Mouse (Mus musculus) neural tube, embryonic 13.5 days (tissue): ENCODE data around the gene Rest. TPM values are rescaled to one million over a fixed set of nuclear protein-coding genes. Genes with fewer than 3 reads are reported as not detected.

ENCODE experiments used
- ATAC-seq: fragments of 200-750 bp; cut with Nextera tagmentation; 2 replicates; pipeline ENCODE4 v1.8.0; 2017; ENCODE audit warnings: low read depth, mild to moderate bottlenecking, moderate TSS enrichment, moderate library complexity
- H3K27ac ChIP-seq: fragments of 300-500 bp; sonication (generic); replicated peaks from 2 replicates; pipeline ENCODE4 v1.5.1; 2015; ENCODE audit warnings: moderate library complexity, mild to moderate bottlenecking, inconsistent platforms
- H3K27me3 ChIP-seq: fragments of 300-500 bp; sonication (generic); 2 replicates; pipeline ENCODE4 v1.6.1; 2015; ENCODE audit warnings: mild to moderate bottlenecking, inconsistent platforms
- H3K36me3 ChIP-seq: fragments of 300-500 bp; sonication (generic); 2 replicates; pipeline ENCODE4 v1.6.1; 2015; ENCODE audit warnings: mild to moderate bottlenecking, inconsistent platforms
- H3K4me1 ChIP-seq: fragments of 300-500 bp; sonication (generic); replicated peaks from 2 replicates; pipeline ENCODE4 v1.6.1; 2015; ENCODE audit warnings: inconsistent platforms
- H3K4me2 ChIP-seq: fragments of 300-500 bp; sonication (generic); 2 replicates; pipeline ENCODE4 v1.6.1; 2015; ENCODE audit warnings: inconsistent platforms, mild to moderate bottlenecking, moderate library complexity
- H3K4me3 ChIP-seq: fragments of 300-500 bp; sonication (generic); 2 replicates; pipeline ENCODE4 v1.5.1; 2015; ENCODE audit warnings: mild to moderate bottlenecking, inconsistent platforms
- H3K9ac ChIP-seq: fragments of 300-500 bp; sonication (generic); 2 replicates; pipeline ENCODE4 v1.6.1; 2015; ENCODE audit warnings: moderate library complexity, mild to moderate bottlenecking, inconsistent platforms
- H3K9me3 ChIP-seq: fragments of 300-500 bp; sonication (generic); 2 replicates; pipeline ENCODE4 v1.6.1; 2016; ENCODE audit warnings: inconsistent platforms
- WGBS: fragments of 180-500 bp; shearing (Covaris S2); methylation state at CpG from one replicate; pipeline ENCODE4 v1.1.7; 2015; 5-methylcytosine and 5-hydroxymethylcytosine counted together
- polyA plus RNA-seq: library from polyadenylated mRNA; unstranded; fragments of >200 nt; fragmentation: Nextera tagmentation; extraction: Ambion mirVana; gene quantifications from 2 replicates; pipeline ENCODE4 v1.2.1, GENCODE M21; 2015

Gene Rest
- polyA plus RNA-seq, 1 experiment from 2014 or later: 9.7 TPM

DNA sequence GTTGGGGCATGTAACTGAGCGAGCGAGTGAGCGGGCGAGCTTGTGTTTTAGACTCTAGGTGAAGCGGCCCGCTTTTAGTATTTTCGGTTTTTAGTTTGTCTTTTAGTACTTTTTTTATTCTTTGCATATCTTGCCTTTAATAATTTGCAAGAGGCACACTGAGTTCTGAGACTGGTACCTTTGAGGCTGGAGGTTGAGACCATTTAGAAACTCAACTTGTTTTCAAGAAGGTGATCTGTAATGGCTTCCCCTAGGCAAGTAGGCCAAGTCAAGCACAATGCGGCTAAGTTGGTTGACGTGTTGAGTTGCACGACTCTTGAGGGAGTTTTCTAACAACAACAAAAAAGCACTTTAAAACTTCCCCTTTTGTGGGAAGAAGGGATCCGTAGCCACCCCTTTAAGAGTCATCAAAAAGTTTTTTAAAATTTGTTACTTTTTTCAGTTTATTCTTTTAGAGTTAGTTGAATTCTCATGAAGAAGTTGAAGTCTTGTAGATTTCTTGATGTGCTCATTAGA is 1.7 kb downstream of the Rest start:
- H3K4me2 ChIP-seq: peak overlapping the region; percentile 76
- peak overlapping the region; percentile 90 for H3K9ac ChIP-seq
- 3% methylated on average over 11 of the region's 11 CpGs for WGBS
- no peaks in the 10 kb centered on the region for H3K9me3 ChIP-seq
- peak overlapping the region; percentile 88 for H3K27ac ChIP-seq
- no peak for ATAC-seq
- peaks cover 10% of the 10 kb centered on the region; the same call in 1 of the 2 replicates for H3K27me3 ChIP-seq
- H3K4me3 ChIP-seq: peak overlapping the region; percentile 91
- peaks cover 21% of the 10 kb centered on the region for H3K4me1 ChIP-seq
- peaks cover 25% of the 10 kb centered on the region for H3K36me3 ChIP-seq

DNA sequence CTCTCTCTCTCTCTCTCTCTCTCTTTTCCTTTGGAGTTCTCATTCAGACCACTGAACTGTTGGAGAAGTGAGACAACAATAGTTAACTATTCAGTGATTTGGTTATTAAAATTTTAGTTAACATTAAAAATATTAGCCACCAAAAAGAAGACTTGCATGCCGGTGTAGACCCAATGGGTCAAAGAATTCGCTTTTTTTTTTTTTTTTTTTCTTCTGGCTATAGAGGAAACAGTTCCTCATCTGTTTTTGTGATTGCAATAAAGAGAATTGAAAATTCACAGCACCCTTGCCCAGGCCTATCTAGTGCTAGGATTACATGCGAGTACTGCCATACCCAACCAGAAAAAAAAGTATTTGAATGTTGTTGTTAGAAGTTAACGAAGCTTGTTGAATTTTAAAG is 2.1 kb downstream of the Rest start:
- ATAC-seq: no peak
- Histone ChIP-seq H3K27ac (no peak overlapping the region), H3K4me1 (peaks cover 21% of the 10 kb centered on the region), H3K9ac (no peak overlapping the region), H3K27me3 (peaks cover 10% of the 10 kb centered on the region; the same call in 1 of the 2 replicates), H3K4me2 (peak overlapping the region; percentile 76), H3K9me3 (no peaks in the 10 kb centered on the region), H3K36me3 (peaks cover 25% of the 10 kb centered on the region), H3K4me3 (peak overlapping the region; percentile 91)
- WGBS: 72% methylated on average over 4 of the region's 4 CpGs

DNA sequence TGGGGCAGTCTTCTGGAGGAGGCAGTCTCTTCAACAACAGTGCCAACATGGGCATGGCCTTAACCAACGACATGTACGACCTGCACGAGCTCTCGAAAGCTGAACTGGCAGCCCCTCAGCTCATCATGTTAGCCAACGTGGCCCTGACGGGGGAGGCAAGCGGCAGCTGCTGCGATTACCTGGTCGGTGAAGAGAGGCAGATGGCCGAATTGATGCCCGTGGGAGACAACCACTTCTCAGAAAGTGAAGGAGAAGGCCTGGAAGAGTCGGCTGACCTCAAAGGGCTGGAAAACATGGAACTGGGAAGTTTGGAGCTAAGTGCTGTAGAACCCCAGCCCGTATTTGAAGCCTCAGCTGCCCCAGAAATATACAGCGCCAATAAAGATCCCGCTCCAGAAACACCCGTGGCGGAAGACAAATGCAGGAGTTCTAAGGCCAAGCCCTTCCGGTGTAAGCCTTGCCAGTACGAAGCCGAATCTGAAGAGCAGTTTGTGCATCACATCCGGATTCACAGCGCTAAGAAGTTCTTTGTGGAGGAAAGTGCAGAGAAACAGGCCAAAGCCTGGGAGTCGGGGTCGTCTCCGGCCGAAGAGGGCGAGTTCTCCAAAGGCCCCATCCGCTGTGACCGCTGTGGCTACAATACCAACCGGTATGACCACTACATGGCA is 2.8 kb downstream of the Rest start:
- H3K9ac ChIP-seq: no peak overlapping the region
- peaks cover 21% of the 10 kb centered on the region for H3K4me1 ChIP-seq
- H3K4me2 ChIP-seq: peak overlapping the region; percentile 76; the same call in 1 of the 2 replicates
- ATAC-seq: no peak
- H3K27ac ChIP-seq: no peak overlapping the region
- H3K36me3 ChIP-seq: peaks cover 30% of the 10 kb centered on the region
- 95% methylated on average over 30 of the region's 30 CpGs for WGBS
- H3K27me3 ChIP-seq: peaks cover 6% of the 10 kb centered on the region; the same call in 1 of the 2 replicates
- H3K4me3 ChIP-seq: no peak overlapping the region
- no peaks in the 10 kb centered on the region for H3K9me3 ChIP-seq

DNA sequence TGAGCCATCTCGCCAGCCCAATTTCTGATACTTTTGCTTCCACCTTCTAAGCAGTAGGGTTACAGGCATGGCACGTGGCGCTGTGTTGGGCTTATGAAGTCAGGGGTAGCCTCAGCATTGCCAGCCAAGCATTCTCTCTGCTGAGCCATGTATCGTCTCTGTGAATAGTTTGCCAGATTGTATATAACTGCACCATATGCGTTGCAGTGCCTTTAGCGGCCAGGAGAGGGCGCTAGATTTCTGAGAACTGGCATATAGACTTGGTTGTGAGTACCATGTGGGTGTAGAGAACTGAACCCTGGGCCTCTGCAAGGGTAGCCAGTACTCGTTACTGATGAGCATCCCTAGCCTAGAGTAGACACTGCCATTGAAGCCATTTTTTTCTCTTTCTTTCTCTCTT is 4.1 kb downstream of the Rest start:
- Histone ChIP-seq H3K27me3 (no peaks in the 10 kb centered on the region; the same call in 1 of the 2 replicates), H3K36me3 (peaks cover 41% of the 10 kb centered on the region), H3K4me3 (no peak overlapping the region), H3K9me3 (no peaks in the 10 kb centered on the region), H3K9ac (no peak overlapping the region), H3K4me1 (peaks cover 21% of the 10 kb centered on the region), H3K27ac (no peak overlapping the region), H3K4me2 (no peak overlapping the region)
- no peak for ATAC-seq
- 78% methylated on average over 8 of the region's 8 CpGs for WGBS

DNA sequence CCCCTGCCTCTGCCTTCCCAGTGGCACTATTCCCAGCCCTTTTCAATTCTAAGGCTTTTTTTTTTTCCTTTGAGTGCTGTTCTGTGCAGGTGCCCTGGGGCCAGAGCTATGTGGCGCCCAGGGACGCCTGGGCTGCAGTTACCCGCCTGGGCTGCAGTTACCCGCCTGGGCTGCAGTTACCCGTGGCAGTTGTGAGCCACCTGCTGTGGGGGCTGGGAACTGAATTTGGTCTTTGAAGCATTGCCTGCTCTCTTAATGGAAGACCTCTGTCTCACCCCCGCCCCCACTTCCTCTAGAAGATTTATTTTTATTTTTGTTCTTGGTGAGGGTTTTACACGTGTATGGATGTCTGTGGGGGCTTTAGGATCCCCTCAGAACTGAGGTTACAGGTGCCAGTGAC is 7.9 kb downstream of the Rest start:
- no peaks in the 10 kb centered on the region for H3K27me3 ChIP-seq
- no peak overlapping the region for H3K4me2 ChIP-seq
- H3K9me3 ChIP-seq: no peaks in the 10 kb centered on the region
- H3K4me1 ChIP-seq: peaks cover 5% of the 10 kb centered on the region
- H3K9ac ChIP-seq: no peak overlapping the region
- peaks cover 71% of the 10 kb centered on the region for H3K36me3 ChIP-seq
- ATAC-seq: no peak
- 65% methylated on average over 7 of the region's 7 CpGs for WGBS
- no peak overlapping the region for H3K27ac ChIP-seq
- no peak overlapping the region for H3K4me3 ChIP-seq

DNA sequence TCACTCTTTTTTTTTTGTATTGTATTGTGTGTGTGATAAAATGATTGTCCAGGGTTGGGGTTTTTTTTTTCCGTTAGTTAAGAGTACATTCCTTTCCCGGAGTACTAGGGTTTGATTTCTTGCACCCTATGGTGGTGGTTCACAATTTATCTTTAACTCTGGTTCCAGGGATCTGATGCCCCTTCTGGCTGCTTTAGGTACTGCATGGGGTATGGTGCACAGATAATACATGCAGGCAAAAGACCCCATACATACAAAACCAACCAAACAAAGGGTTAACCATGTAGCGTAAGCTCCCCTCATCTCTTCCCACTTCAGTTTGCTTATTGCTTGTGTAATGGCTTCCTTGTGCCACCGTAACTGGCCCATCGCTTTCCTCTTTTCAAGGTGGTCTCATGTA is 10.7 kb downstream of the Rest start:
- H3K36me3 ChIP-seq: peaks cover 69% of the 10 kb centered on the region
- H3K27ac ChIP-seq: no peak overlapping the region
- H3K27me3 ChIP-seq: no peaks in the 10 kb centered on the region
- H3K4me2 ChIP-seq: no peak overlapping the region
- WGBS: 88% methylated on average over 5 of the region's 5 CpGs
- H3K9ac ChIP-seq: no peak overlapping the region
- no peaks in the 10 kb centered on the region for H3K9me3 ChIP-seq
- H3K4me1 ChIP-seq: no peaks in the 10 kb centered on the region
- no peak overlapping the region for H3K4me3 ChIP-seq
- ATAC-seq: no peak

DNA sequence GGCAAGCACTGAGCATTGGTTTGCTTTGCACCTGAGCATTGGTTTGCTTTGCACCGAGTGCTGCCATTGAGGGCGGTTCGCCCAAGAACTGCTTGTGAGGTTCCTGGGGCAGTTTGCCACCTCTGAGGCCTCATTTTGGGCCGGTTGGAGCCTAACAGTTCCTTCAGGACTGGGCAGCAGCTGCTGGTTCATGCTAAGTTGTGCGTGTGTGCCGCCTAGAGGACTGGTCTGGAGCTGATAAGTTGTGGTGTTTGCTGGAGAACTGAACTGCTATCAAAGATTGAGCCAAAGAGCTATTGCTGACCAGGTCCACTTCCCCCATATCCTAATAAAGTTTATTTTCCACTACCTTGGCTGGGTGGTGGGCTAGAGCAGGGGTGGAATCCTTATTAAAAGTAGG is 11.9 kb downstream of the Rest start:
- H3K4me3 ChIP-seq: no peak overlapping the region
- peaks cover 74% of the 10 kb centered on the region for H3K36me3 ChIP-seq
- H3K27ac ChIP-seq: no peak overlapping the region
- H3K4me1 ChIP-seq: no peaks in the 10 kb centered on the region
- no peak overlapping the region for H3K9ac ChIP-seq
- H3K27me3 ChIP-seq: no peaks in the 10 kb centered on the region
- WGBS: 94% methylated on average over 6 of the region's 6 CpGs
- no peak for ATAC-seq
- no peak overlapping the region for H3K4me2 ChIP-seq
- no peaks in the 10 kb centered on the region for H3K9me3 ChIP-seq

DNA sequence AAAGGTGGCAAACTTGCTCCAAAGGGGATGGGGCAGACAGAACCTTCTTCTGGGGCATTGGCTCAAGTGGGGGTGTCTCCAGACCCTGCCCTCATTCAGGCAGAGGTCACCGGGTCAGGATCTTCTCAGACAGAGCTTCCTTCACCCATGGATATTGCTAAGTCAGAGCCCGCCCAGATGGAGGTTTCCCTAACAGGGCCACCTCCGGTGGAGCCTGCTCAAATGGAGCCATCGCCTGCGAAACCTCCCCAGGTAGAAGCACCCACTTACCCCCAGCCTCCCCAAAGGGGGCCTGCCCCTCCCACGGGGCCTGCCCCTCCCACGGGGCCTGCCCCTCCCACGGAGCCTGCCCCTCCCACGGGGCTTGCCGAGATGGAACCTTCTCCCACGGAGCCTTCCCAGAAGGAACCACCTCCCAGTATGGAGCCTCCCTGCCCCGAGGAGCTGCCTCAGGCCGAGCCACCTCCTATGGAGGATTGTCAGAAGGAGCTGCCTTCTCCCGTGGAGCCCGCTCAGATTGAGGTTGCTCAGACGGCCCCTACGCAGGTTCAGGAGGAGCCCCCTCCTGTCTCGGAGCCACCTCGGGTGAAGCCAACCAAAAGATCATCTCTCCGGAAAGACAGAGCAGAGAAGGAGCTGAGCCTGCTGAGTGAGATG is 16.4 kb downstream of the Rest start:
- WGBS: 86% methylated on average over 20 of the region's 20 CpGs
- Histone ChIP-seq H3K4me2 (no peak overlapping the region), H3K27me3 (no peaks in the 10 kb centered on the region)

DNA sequence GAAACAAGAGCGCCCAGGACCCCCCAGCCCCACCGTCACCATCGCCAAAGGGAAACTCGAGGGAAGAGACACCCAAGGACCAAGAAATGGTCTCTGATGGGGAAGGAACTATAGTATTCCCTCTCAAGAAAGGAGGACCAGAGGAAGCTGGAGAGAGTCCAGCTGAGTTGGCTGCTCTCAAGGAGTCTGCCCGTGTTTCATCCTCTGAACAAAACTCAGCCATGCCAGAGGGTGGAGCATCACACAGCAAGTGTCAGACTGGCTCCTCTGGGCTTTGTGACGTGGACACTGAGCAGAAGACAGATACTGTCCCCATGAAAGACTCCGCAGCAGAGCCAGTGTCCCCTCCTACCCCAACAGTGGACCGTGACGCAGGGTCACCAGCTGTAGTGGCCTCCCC is 17.0 kb downstream of the Rest start:
- H3K4me3 ChIP-seq: no peak overlapping the region
- WGBS: 90% methylated on average over 9 of the region's 9 CpGs
- H3K36me3 ChIP-seq: peaks cover 58% of the 10 kb centered on the region
- H3K9ac ChIP-seq: no peak overlapping the region
- no peaks in the 10 kb centered on the region for H3K27me3 ChIP-seq
- H3K4me1 ChIP-seq: no peaks in the 10 kb centered on the region
- H3K27ac ChIP-seq: no peak overlapping the region
- H3K4me2 ChIP-seq: no peak overlapping the region
- no peak for ATAC-seq
- H3K9me3 ChIP-seq: no peaks in the 10 kb centered on the region

More for the DNA sequence above, 16.4 kb downstream of the Rest start:
- H3K9ac ChIP-seq: no peak overlapping the region
- H3K36me3 ChIP-seq: peaks cover 59% of the 10 kb centered on the region
- ATAC-seq: no peak
- no peak overlapping the region for H3K4me3 ChIP-seq
- no peaks in the 10 kb centered on the region for H3K9me3 ChIP-seq
- H3K4me1 ChIP-seq: no peaks in the 10 kb centered on the region
- no peak overlapping the region for H3K27ac ChIP-seq

DNA sequence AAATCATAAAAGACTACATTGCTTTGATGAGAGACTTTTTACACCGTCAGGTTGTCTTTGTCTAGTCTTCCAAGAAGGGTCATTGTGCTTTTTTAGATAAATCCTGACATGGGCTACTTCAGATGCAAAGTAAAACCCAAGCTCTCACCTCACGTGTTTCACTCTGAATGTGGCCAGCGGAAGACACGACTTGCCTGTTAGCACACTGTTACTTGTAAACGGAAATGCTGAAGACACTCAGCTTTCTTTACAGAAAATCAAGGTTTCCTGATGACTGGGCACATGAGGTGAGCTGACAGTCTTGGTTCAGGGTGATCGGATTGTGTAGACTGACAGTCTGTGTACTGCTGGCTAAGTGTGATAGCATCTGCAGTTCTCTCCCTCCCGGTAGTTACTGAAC is 20.4 kb downstream of the Rest start:
- Histone ChIP-seq H3K4me2 (no peak overlapping the region), H3K27ac (no peak overlapping the region), H3K27me3 (no peaks in the 10 kb centered on the region), H3K9me3 (no peaks in the 10 kb centered on the region), H3K9ac (no peak overlapping the region), H3K4me1 (no peaks in the 10 kb centered on the region), H3K4me3 (no peak overlapping the region), H3K36me3 (peaks cover 71% of the 10 kb centered on the region)
- WGBS: 84% methylated on average over 7 of the region's 7 CpGs
- no peak for ATAC-seq

DNA sequence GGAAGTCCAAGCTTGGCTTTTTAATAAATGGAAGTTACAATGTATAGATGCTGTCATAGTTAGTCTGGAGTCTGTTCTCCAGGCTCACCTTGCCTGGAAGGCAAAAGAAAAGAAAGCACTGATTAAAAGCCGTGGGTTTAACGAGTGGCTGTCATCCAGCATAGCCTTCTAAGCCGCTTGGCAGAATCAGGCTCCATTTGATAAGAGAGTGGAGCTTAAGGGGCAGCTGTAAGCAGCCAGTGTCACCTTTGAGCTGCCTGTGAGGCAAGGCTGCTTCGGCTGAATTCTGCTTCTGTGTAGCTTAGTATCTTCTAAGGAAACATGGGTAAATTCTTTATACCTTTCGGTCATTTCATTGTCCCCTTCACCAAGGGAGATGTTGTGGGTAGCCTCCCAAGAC is 21.6 kb downstream of the Rest start:
- H3K4me2 ChIP-seq: no peak overlapping the region
- no peaks in the 10 kb centered on the region for H3K4me1 ChIP-seq
- peaks cover 70% of the 10 kb centered on the region for H3K36me3 ChIP-seq
- H3K27ac ChIP-seq: no peak overlapping the region
- no peaks in the 10 kb centered on the region for H3K9me3 ChIP-seq
- H3K9ac ChIP-seq: no peak overlapping the region
- no peak for ATAC-seq
- 85% methylated on average over 5 of the region's 5 CpGs for WGBS
- H3K27me3 ChIP-seq: no peaks in the 10 kb centered on the region
- no peak overlapping the region for H3K4me3 ChIP-seq

DNA sequence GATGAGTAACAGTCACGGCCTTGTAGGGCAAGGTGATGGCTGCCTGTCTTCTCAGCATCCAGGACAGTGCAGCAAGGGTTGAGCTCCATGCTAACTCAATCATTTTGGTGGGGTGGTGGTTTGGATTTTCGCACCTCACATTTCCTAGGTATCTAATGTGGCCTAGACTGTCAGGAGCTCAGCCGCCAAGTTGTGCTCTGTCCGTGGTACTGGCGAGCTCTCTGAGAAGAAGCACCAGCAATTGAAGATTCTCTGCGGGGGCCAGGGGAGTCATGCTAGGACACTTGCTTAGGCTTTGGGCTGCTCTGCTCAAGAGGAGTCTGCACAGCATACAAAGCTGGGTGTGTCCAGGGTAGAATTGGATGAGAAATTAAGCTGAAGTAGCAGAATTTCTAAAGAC is 22.6 kb downstream of the Rest start:
- H3K9ac ChIP-seq: no peak overlapping the region
- no peak overlapping the region for H3K4me2 ChIP-seq
- H3K4me1 ChIP-seq: no peaks in the 10 kb centered on the region
- H3K27ac ChIP-seq: no peak overlapping the region
- H3K36me3 ChIP-seq: peaks cover 70% of the 10 kb centered on the region
- H3K4me3 ChIP-seq: no peak overlapping the region
- 88% methylated on average over 6 of the region's 6 CpGs for WGBS
- H3K27me3 ChIP-seq: no peaks in the 10 kb centered on the region
- no peaks in the 10 kb centered on the region for H3K9me3 ChIP-seq
- ATAC-seq: no peak
